Mouse (Mus musculus) embryonic fibroblast, embryonic 13.5 days (primary cell): ENCODE measurements around the gene Frem1.

Source experiments
- CTCF ChIP-seq: IDR thresholded peaks from 2 replicates; pipeline ENCODE4 v1.5.1; 2011; ENCODE audit warnings: mild to moderate bottlenecking, control low read depth, low read length, moderate library complexity, borderline replicate concordance; ENCODE audit not compliant: insufficient read depth
- POLR2A ChIP-seq: IDR thresholded peaks from 2 replicates; pipeline ENCODE4 v1.6.1; 2011; ENCODE audit warnings: low read depth, mild to moderate bottlenecking, control low read depth, low read length, moderate library complexity

- TF ChIP-seq CTCF (no peak), POLR2A (no peak)
These were observed 136.6 kb downstream of the Frem1 start for GRCm38 (mm10) chr4:82915576-82915975.
